Mouse (Mus musculus) brain, adult 2 months (tissue): ENCODE measurements around the gene Coa4.
A peak's percentile ranks its signal among the peaks of the same experiment; 100 is the strongest.

ENCODE experiments used
- DNase-seq: peaks from one replicate; pipeline ENCODE4 v3.0.0; 2011; ENCODE audit warnings: low read depth, low spot score

Coa4 gene

GRCm38 (mm10) chr7:100536804-100537518 is at the start of gene Coa4:
TSS of gene Coa4 (plus strand) at chr7:100537071.
- DNase-seq: peak; percentile 98

DNA sequence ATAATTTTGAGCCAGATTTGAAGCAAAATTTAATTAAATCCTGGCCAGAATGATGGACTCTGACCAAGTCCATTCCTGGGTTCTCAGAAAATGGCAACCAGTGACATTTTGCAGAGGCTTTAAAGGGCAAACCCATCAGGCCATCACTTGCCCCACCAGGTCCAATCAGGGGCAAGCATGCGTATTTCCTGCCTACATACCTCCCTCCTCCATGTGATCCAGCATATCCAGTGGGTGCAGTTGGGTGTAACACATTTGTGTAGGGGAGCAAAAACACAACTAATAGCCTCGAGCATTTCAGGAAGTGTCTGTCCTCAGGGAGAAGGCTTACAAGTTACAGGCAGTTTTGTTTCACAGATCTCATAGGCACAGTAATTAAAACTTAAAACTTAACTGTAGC is 49.6 kb upstream of the Coa4 start:
- DNase-seq: no peak

GRCm38 (mm10) chr7:100488474-100489048 is 48.3 kb upstream of the Coa4 start:
- no peak for DNase-seq

DNA sequence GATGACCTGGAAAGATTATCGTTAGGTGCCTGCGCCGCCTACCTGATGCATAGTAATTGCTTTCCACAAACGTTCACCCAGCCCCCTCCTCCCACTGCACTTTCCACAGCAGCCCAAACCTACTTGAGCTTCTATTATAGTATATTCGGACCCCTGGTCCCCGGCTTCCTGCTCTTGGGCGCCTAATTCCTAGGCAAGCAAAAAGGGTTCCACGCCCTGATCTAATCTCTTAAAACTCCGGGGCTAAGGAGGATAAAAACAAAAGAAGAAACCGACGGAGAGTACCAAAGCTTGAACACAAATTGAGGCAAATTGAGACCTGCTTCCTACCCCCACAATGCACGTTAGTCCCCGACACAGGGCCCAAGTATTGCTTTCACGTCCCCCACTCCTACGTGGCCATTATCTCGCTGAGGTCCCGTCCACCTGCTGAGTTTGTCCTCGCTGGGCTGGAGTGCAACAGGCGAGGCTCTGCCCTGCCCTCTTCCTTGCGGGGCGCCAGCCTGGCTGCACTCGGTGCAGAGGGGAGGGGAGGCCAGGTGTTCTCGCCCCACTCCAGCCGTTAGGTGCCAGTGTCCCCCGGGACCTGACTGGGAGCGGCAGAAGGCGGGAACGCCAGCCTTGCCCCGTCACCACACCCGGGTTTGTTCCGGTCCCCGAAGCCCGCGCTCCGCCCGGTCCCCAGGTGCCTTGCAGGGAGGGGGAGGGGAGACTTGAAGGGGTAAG is 44.3 kb upstream of the Coa4 start:
- no peak for DNase-seq

- DNase-seq: peak; percentile 47
Measured at GRCm38 (mm10) chr7:100493117-100493483, 43.8 kb upstream of the Coa4 start, which contains the start of gene Ucp2. TSS of gene Ucp2 (plus strand) at chr7:100493337.

GRCm38 (mm10) chr7:100493484-100494414 is 43.1 kb upstream of the Coa4 start:
- peak; percentile 52 for DNase-seq

DNA sequence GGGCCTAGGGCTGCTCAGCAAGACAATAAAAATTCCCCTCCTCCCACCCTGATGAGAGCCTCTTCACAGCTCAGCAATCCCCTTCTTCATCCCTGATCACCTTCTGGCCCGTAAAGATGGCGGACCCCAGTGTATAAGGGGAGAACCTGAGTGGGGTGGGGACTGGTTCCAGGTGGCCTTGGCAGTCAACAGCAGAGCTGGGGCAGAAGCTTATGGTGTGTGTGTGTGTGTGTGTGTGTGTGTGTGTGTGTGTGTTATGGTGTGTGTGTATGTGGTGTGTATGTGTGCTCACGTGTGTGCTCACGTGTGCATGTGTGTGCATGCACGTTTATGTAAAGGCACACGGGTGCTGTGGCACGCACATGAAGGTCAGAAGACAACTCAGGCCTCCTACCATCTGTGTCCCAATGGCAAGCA is 42.4 kb upstream of the Coa4 start:
- no peak for DNase-seq

GRCm38 (mm10) chr7:100495042-100495441 is 41.8 kb upstream of the Coa4 start:
- DNase-seq: no peak

- DNase-seq: peak; percentile 88
Measured at GRCm38 (mm10) chr7:100495581-100496251, 41.2 kb upstream of the Coa4 start.

- no peak for DNase-seq
Measured at GRCm38 (mm10) chr7:100496371-100496770, 40.5 kb upstream of the Coa4 start.

DNA sequence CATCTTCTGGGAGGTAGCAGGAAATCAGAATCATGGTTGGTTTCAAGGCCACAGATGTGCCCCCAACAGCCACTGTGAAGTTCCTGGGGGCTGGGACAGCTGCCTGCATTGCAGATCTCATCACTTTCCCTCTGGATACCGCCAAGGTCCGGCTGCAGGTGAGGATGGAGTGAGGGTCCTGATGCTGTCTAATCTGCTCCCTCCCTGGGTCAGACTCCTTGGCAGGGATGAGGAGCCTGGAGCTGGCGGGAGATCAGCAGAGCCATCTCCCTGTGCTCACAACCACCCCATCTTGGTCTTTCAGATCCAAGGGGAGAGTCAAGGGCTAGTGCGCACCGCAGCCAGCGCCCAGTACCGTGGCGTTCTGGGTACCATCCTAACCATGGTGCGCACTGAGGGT is 40.1 kb upstream of the Coa4 start:
- no peak for DNase-seq

- no peak for DNase-seq
Measured at GRCm38 (mm10) chr7:100497402-100497801, 39.5 kb upstream of the Coa4 start.

DNA sequence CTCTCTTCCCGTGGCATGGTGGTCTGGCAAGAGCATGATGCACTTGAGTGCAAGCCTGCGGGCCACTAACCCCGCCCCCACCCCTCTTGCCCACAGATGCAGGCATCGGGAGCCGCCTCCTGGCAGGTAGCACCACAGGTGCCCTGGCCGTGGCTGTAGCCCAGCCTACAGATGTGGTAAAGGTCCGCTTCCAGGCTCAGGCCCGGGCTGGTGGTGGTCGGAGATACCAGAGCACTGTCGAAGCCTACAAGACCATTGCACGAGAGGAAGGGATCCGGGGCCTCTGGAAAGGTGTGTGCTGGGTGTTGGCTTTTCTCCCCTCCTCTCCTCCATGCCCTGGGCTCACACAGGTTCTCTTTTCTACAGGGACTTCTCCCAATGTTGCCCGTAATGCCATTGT is 38.9 kb upstream of the Coa4 start:
- no peak for DNase-seq

- DNase-seq: no peak
Measured at GRCm38 (mm10) chr7:100499465-100499864, 37.4 kb upstream of the Coa4 start.

- no peak for DNase-seq
Measured at GRCm38 (mm10) chr7:100500276-100500977, 36.4 kb upstream of the Coa4 start.

- DNase-seq: no peak
Measured at GRCm38 (mm10) chr7:100501027-100501843, 35.6 kb upstream of the Coa4 start.

DNA sequence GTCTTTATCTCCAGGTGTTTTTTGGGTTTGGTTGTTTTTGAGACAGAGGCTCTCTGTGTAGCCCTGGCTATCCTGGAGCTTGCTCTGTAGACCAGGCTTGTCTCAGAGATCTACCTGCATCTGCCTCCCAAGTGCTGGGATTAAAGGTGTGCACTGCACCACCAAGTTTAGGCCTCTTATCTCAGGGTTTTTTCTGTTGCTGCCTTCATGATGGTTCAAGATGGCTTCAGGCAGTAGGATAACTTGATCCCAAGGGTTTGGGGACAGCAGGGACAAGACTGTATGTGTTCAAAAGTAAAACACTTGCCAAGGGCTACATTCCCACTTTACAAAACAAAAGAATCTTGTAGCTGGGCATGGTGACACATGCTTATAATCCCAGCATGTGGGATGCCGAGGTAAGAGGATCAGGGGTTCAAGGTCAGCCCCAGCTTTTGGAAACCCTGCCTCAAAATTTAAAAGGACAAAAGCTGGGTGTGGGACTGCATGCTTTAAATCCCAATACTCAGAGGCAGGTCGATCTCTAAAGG is 35.0 kb upstream of the Coa4 start:
- DNase-seq: no peak

DNA sequence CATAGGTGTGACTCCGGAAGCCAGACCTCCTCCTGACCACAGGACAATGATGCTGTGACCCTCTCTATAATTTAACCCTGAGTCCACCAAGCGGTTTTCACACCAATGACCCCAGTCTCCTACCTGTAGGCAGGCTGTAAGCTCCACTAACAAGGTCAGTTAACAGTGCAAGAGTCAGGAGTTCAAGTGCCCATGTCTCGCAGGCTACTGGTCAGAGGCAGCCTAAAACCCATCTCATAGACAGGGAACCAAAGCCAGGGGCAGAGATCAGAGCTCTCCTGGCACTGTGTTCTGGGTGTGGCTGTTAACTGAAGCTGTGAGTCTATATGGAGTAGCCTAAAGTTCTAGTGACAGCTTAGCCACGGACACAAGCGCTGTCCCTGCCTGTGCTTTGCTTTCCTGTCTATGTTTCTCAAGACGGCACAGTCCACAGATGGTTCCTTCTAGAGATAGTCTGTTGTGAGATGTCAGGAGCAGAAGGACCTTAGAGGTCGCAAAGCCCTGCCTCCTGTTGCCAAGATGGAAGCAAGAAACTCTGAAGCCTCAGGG is 34.4 kb upstream of the Coa4 start:
- no peak for DNase-seq

GRCm38 (mm10) chr7:100503076-100503475 is 33.8 kb upstream of the Coa4 start:
- no peak for DNase-seq
